Comparison of ENCODE assay signal across 29 mouse cellular contexts in genomic region chr11:45160871-45161270, GRCm38 (mm10).
A peak's percentile ranks its signal among the peaks of the same experiment; 100 is the strongest.
DNase-seq lines count a peak whose midpoint lies in the region; ATAC-seq and TF ChIP-seq lines count a peak whose summit lies in the region.
"Had no signal": no experiment of that assay in that cellular context is flagged by ENCODE, and none has a peak within 500 bp of the region (broad histone marks: within the 10 kb centered on the region; RNA-seq: fewer than 3 reads in every experiment).

No protein-coding gene starts in this region.

- no peak overlapping the region for H3K9ac ChIP-seq in midbrain, embryonic 13.5 days (replicated peaks)
- H3K9ac ChIP-seq: embryonic facial prominence, embryonic 15.5 days; forebrain, embryonic 12.5 days; forebrain, postnatal 0 days; limb, embryonic 15.5 days; liver, embryonic 14.5 days; lung, embryonic 14.5 days; neural tube, embryonic 12.5 days had no signal

- TF ChIP-seq CTCF in spleen, adult 2 months (IDR thresholded peaks at IDR 0.05; ENCODE audit: extremely low read depth, insufficient read depth, insufficient read length, insufficient replicate concordance): no peak

- no peaks in the 10 kb centered on the region for H3K9me3 ChIP-seq in midbrain, embryonic 13.5 days
- H3K9me3 ChIP-seq: embryonic facial prominence, embryonic 10.5 days; embryonic facial prominence, embryonic 15.5 days; forebrain, embryonic 12.5 days; limb, embryonic 10.5 days; limb, embryonic 15.5 days; midbrain, embryonic 10.5 days; neural tube, embryonic 12.5 days had no signal

- H3K4me3 ChIP-seq in spleen, adult 2 months (ENCODE audit: extremely low read depth, insufficient read depth, insufficient read length): no peak overlapping the region
- no peak overlapping the region for H3K4me3 ChIP-seq in midbrain, embryonic 13.5 days (replicated peaks)
- H3K4me3 ChIP-seq: embryonic facial prominence, embryonic 10.5 days; embryonic facial prominence, embryonic 15.5 days; forebrain, embryonic 12.5 days; limb, embryonic 10.5 days; limb, embryonic 15.5 days; midbrain, embryonic 10.5 days; myocyte; neural tube, embryonic 12.5 days had no signal

- TF ChIP-seq POLR2A in spleen, adult 2 months (IDR thresholded peaks at IDR 0.05; ENCODE audit: low read depth, low read length): no peak

- 52% methylated on average over 8 of the region's 8 CpGs for WGBS in spleen, adult 2 months
- 88% methylated on average over 8 of the region's 8 CpGs for WGBS in midbrain, embryonic 13.5 days

- no peaks in the 10 kb centered on the region for H3K27me3 ChIP-seq in spleen, adult 2 months (ENCODE audit: control insufficient read depth, insufficient read depth, low read length)
- no peaks in the 10 kb centered on the region for H3K27me3 ChIP-seq in midbrain, embryonic 13.5 days
- H3K27me3 ChIP-seq: embryonic facial prominence, embryonic 15.5 days; forebrain, embryonic 12.5 days; limb, embryonic 15.5 days; neural tube, embryonic 12.5 days; Patski had no signal

- no peak overlapping the region for H3K4me2 ChIP-seq in midbrain, embryonic 13.5 days (replicated peaks)
- H3K4me2 ChIP-seq: embryonic facial prominence, embryonic 15.5 days; forebrain, embryonic 12.5 days; limb, embryonic 15.5 days; lung, embryonic 14.5 days; neural tube, embryonic 12.5 days had no signal

- ATAC-seq in monocyte, adult 5-6 weeks (replicated peaks; ENCODE audit: insufficient number of reproducible peaks, low FRiP score, low TSS enrichment, poor library complexity, severe bottlenecking): 0 out of 2 replicates have a peak, but pooled peaks have one; percentile 22
- ATAC-seq in midbrain, embryonic 13.5 days: no peak
- ATAC-seq: forebrain, postnatal 0 days; hindbrain, embryonic 16.5 days; midbrain, embryonic 16.5 days; Patski had no signal

- H3K36me3 ChIP-seq in spleen, adult 2 months (ENCODE audit: control insufficient read depth, insufficient read depth, low read length): no peaks in the 10 kb centered on the region
- H3K36me3 ChIP-seq in midbrain, embryonic 13.5 days: no peaks in the 10 kb centered on the region
- H3K36me3 ChIP-seq: embryonic facial prominence, embryonic 10.5 days; embryonic facial prominence, embryonic 15.5 days; forebrain, embryonic 12.5 days; limb, embryonic 10.5 days; limb, embryonic 15.5 days; midbrain, embryonic 10.5 days; neural tube, embryonic 12.5 days had no signal

- H3K4me1 ChIP-seq in spleen, adult 2 months (ENCODE audit: control insufficient read depth, insufficient read depth, insufficient read length): peaks cover 9% of the 10 kb centered on the region
- H3K4me1 ChIP-seq in midbrain, embryonic 13.5 days (replicated peaks): no peaks in the 10 kb centered on the region
- H3K4me1 ChIP-seq: embryonic facial prominence, embryonic 10.5 days; embryonic facial prominence, embryonic 15.5 days; forebrain, embryonic 12.5 days; limb, embryonic 15.5 days; midbrain, embryonic 10.5 days; neural tube, embryonic 12.5 days had no signal

- peak; percentile 23 to 28 for DNase-seq in spleen, adult 2 months (ENCODE audit: low read depth in 1 of 2, low spot score in 2 of 2)
- DNase-seq in spleen, adult 12 weeks (ENCODE audit: low spot score): no peak
- peak; percentile 2 for DNase-seq in R1 (ENCODE audit: low read depth, low spot score)
- no peak for DNase-seq in adrenal gland, postnatal 4 days (ENCODE audit: low spot score in 2 of 2)
- DNase-seq: adrenal gland, postnatal 25 days; cerebellum, adult 2 months; cerebellum, postnatal 14 days; forebrain, postnatal 0 days; heart, postnatal 14 days; kidney, adult 8-10 months; kidney, postnatal 10 days; layer of hippocampus, postnatal 36 days; lung, embryonic 14.5 days; thymus, adult 2 months had no signal

- no peak overlapping the region for H3K27ac ChIP-seq in spleen, adult 2 months (ENCODE audit: insufficient read depth, low read length)
- no peak overlapping the region for H3K27ac ChIP-seq in midbrain, embryonic 13.5 days
- H3K27ac ChIP-seq: embryonic facial prominence, embryonic 10.5 days; embryonic facial prominence, embryonic 15.5 days; forebrain, embryonic 12.5 days; limb, embryonic 10.5 days; limb, embryonic 15.5 days; liver, embryonic 14.5 days; macrophage; midbrain, embryonic 10.5 days; neural tube, embryonic 12.5 days had no signal

Comparison
In these comparisons a context has a peak if more than half of its experiments do, and no peak if none do; other contexts are left out.
1. DNase-seq: peak in spleen, adult 2 months (2 of 2) and R1 (single experiment); none in spleen, adult 12 weeks (single experiment) and adrenal gland, postnatal 4 days (0 of 2).